Mouse (Mus musculus): ENCODE measurements at regions not wholly inside any gene's neighbourhood (a gene's known extent, or its start where the extent isn't known, plus 50 kb on each side); places are given as distances from the start of the nearest gene placed in this dataset.

- no peak for ATAC-seq
- Histone ChIP-seq H3K4me2 (no peak overlapping the region), H3K27me3 (replicated peaks) (no peaks in the 10 kb centered on the region), H3K4me3 (no peak overlapping the region), H3K36me3 (no peaks in the 10 kb centered on the region), H3K27ac (no peak overlapping the region), H3K4me1 (no peaks in the 10 kb centered on the region), H3K9me3 (replicated peaks) (no peaks in the 10 kb centered on the region), H3K9ac (no peak overlapping the region)
- 45% methylated on average over 7 of the region's 7 CpGs for WGBS (ENCODE audit: insufficient replicate concordance)
Measured at GRCm38 (mm10) chr12:16145621-16146020, 328.9 kb upstream of the Trib2 start.

GRCm38 (mm10) chr12:16141193-16141592 lies 324.5 kb upstream of the Trib2 start:
- Histone ChIP-seq H3K9me3 (replicated peaks) (no peaks in the 10 kb centered on the region), H3K27ac (no peak overlapping the region), H3K27me3 (replicated peaks) (no peaks in the 10 kb centered on the region), H3K4me1 (peaks cover 15% of the 10 kb centered on the region), H3K4me2 (no peak overlapping the region), H3K36me3 (no peaks in the 10 kb centered on the region), H3K9ac (no peak overlapping the region), H3K4me3 (no peak overlapping the region)
- 78% methylated on average over 4 of the region's 4 CpGs for WGBS (ENCODE audit: insufficient replicate concordance)
- no peak for ATAC-seq

GRCm38 (mm10) chr12:16140511-16141110 lies 323.9 kb upstream of the Trib2 start:
- 67% methylated on average over 5 of the region's 5 CpGs for WGBS (ENCODE audit: insufficient replicate concordance)
- no peak overlapping the region for H3K4me3 ChIP-seq

GRCm38 (mm10) chr12:16139152-16139551 lies 322.4 kb upstream of the Trib2 start:
- H3K27me3 ChIP-seq (replicated peaks) = no peaks in the 10 kb centered on the region
- H3K9me3 ChIP-seq (replicated peaks) = no peaks in the 10 kb centered on the region
- H3K27ac ChIP-seq = no peak overlapping the region
- H3K36me3 ChIP-seq = no peaks in the 10 kb centered on the region
- peaks cover 20% of the 10 kb centered on the region for H3K4me1 ChIP-seq
- no peak overlapping the region for H3K4me2 ChIP-seq
- no peak overlapping the region for H3K9ac ChIP-seq
- ATAC-seq = no peak; the same call in 1 of the 2 replicates
- no peak overlapping the region for H3K4me3 ChIP-seq
- 32% methylated on average over 4 of the region's 4 CpGs for WGBS (ENCODE audit: insufficient replicate concordance)

More at GRCm38 (mm10) chr12:16140511-16141110, 323.9 kb upstream of the Trib2 start:
- no peak for ATAC-seq
- H3K36me3 ChIP-seq = no peaks in the 10 kb centered on the region
- H3K9me3 ChIP-seq (replicated peaks) = no peaks in the 10 kb centered on the region
- no peak overlapping the region for H3K9ac ChIP-seq
- H3K4me1 ChIP-seq = peaks cover 20% of the 10 kb centered on the region
- no peaks in the 10 kb centered on the region for H3K27me3 ChIP-seq (replicated peaks)
- no peak overlapping the region for H3K27ac ChIP-seq
- H3K4me2 ChIP-seq = no peak overlapping the region

GRCm38 (mm10) chr12:16137801-16138200 lies 321.1 kb upstream of the Trib2 start:
- no peak overlapping the region for H3K9ac ChIP-seq
- H3K4me2 ChIP-seq = no peak overlapping the region
- ATAC-seq = no peak
- H3K4me3 ChIP-seq = no peak overlapping the region
- WGBS (ENCODE audit: insufficient replicate concordance) = 59% methylated on average over 3 of the region's 3 CpGs
- no peaks in the 10 kb centered on the region for H3K9me3 ChIP-seq (replicated peaks)
- H3K4me1 ChIP-seq = peaks cover 22% of the 10 kb centered on the region
- H3K36me3 ChIP-seq = no peaks in the 10 kb centered on the region
- H3K27ac ChIP-seq = no peak overlapping the region
- no peaks in the 10 kb centered on the region for H3K27me3 ChIP-seq (replicated peaks)

GRCm38 (mm10) chr12:16136214-16136671 lies 319.5 kb upstream of the Trib2 start:
- H3K9ac ChIP-seq = no peak overlapping the region
- H3K4me1 ChIP-seq = peaks cover 28% of the 10 kb centered on the region
- H3K4me2 ChIP-seq = no peak overlapping the region
- H3K27me3 ChIP-seq (replicated peaks) = no peaks in the 10 kb centered on the region
- no peaks in the 10 kb centered on the region for H3K9me3 ChIP-seq (replicated peaks)
- H3K27ac ChIP-seq = no peak overlapping the region
- ATAC-seq = peak; percentile 68
- no peaks in the 10 kb centered on the region for H3K36me3 ChIP-seq
- 4% methylated on average over 5 of the region's 5 CpGs for WGBS (ENCODE audit: insufficient replicate concordance)
- no peak overlapping the region for H3K4me3 ChIP-seq

- H3K9ac ChIP-seq = no peak overlapping the region
- no peak overlapping the region for H3K27ac ChIP-seq
- H3K4me2 ChIP-seq = no peak overlapping the region
- ATAC-seq = no peak
- peaks cover 30% of the 10 kb centered on the region for H3K4me1 ChIP-seq
- no peaks in the 10 kb centered on the region for H3K27me3 ChIP-seq (replicated peaks)
- no peaks in the 10 kb centered on the region for H3K9me3 ChIP-seq (replicated peaks)
- no peaks in the 10 kb centered on the region for H3K36me3 ChIP-seq
- 31% methylated on average over 4 of the region's 4 CpGs for WGBS (ENCODE audit: insufficient replicate concordance)
- H3K4me3 ChIP-seq = no peak overlapping the region
Measured at GRCm38 (mm10) chr12:16135602-16136213, 319.0 kb upstream of the Trib2 start.

- Histone ChIP-seq H3K27me3 (replicated peaks) (no peaks in the 10 kb centered on the region), H3K27ac (no peak overlapping the region), H3K9me3 (replicated peaks) (no peaks in the 10 kb centered on the region), H3K9ac (no peak overlapping the region), H3K4me3 (no peak overlapping the region), H3K36me3 (no peaks in the 10 kb centered on the region), H3K4me2 (no peak overlapping the region), H3K4me1 (peaks cover 28% of the 10 kb centered on the region)
- WGBS (ENCODE audit: insufficient replicate concordance) = 50% methylated on average over 3 of the region's 3 CpGs
- ATAC-seq = no peak
Measured at GRCm38 (mm10) chr12:16134446-16134845, 317.7 kb upstream of the Trib2 start.

GRCm38 (mm10) chr12:16133253-16133652 lies 316.5 kb upstream of the Trib2 start:
- Histone ChIP-seq H3K4me3 (no peak overlapping the region), H3K36me3 (no peaks in the 10 kb centered on the region), H3K9ac (no peak overlapping the region), H3K4me2 (no peak overlapping the region), H3K27ac (no peak overlapping the region), H3K4me1 (peaks cover 22% of the 10 kb centered on the region), H3K9me3 (replicated peaks) (no peaks in the 10 kb centered on the region), H3K27me3 (replicated peaks) (no peaks in the 10 kb centered on the region)
- no peak for ATAC-seq
- 34% methylated on average over 3 of the region's 3 CpGs for whole genome bisulfite sequencing (ENCODE audit: insufficient replicate concordance)

- Histone ChIP-seq H3K9ac (no peak overlapping the region), H3K27ac (no peak overlapping the region), H3K4me1 (peaks cover 20% of the 10 kb centered on the region), H3K36me3 (no peaks in the 10 kb centered on the region), H3K27me3 (replicated peaks) (no peaks in the 10 kb centered on the region), H3K4me3 (no peak overlapping the region), H3K4me2 (no peak overlapping the region), H3K9me3 (replicated peaks) (no peaks in the 10 kb centered on the region)
- ATAC-seq = no peak
- WGBS (ENCODE audit: insufficient replicate concordance) = 11% methylated on average over 1 of the region's 1 CpGs
Measured at GRCm38 (mm10) chr12:16131740-16132077, 315.0 kb upstream of the Trib2 start.

- peaks cover 15% of the 10 kb centered on the region for H3K4me1 ChIP-seq
- H3K4me3 ChIP-seq = no peak overlapping the region
- ATAC-seq = no peak
- no peaks in the 10 kb centered on the region for H3K27me3 ChIP-seq (replicated peaks)
- no peak overlapping the region for H3K4me2 ChIP-seq
- no peak overlapping the region for H3K27ac ChIP-seq
- no peaks in the 10 kb centered on the region for H3K36me3 ChIP-seq
- 52% methylated on average over 2 of the region's 2 CpGs for WGBS (ENCODE audit: insufficient replicate concordance)
- no peaks in the 10 kb centered on the region for H3K9me3 ChIP-seq (replicated peaks)
- no peak overlapping the region for H3K9ac ChIP-seq
Measured at GRCm38 (mm10) chr12:16131028-16131739, 314.5 kb upstream of the Trib2 start.

- peaks cover 11% of the 10 kb centered on the region for H3K4me1 ChIP-seq
- H3K27me3 ChIP-seq (replicated peaks) = no peaks in the 10 kb centered on the region
- H3K4me2 ChIP-seq = no peak overlapping the region
- no peak for ATAC-seq
- no peaks in the 10 kb centered on the region for H3K9me3 ChIP-seq (replicated peaks)
- no peak overlapping the region for H3K9ac ChIP-seq
- H3K36me3 ChIP-seq = no peaks in the 10 kb centered on the region
- WGBS (ENCODE audit: insufficient replicate concordance) = 40% methylated on average over 1 of the region's 1 CpGs
- no peak overlapping the region for H3K4me3 ChIP-seq
- no peak overlapping the region for H3K27ac ChIP-seq
Measured at GRCm38 (mm10) chr12:16130605-16131004, 313.9 kb upstream of the Trib2 start.
